Mouse (Mus musculus) erythroblast, adult 5-6 weeks (primary cell): ENCODE measurements around the gene 1190002N15Rik. TPM values are rescaled to one million over a fixed set of nuclear protein-coding genes. Genes with fewer than 3 reads are reported as not detected.

ENCODE experiments used
- ATAC-seq: replicated peaks from 2 replicates; pipeline ENCODE4 v1.8.0; 2016; ENCODE audit warnings: moderate number of reproducible peaks, mild to moderate bottlenecking, moderate TSS enrichment, inconsistent platforms; ENCODE audit not compliant: poor library complexity, low FRiP score, severe bottlenecking
- total RNA-seq, 2 experiments: library from RNA; stranded (forward) in 1 of 2; stranded (reverse) in 1 of 2; fragments of 150-400 nt in 1 of 2; fragments of 200-764, 138-1000 nt in 1 of 2; gene quantifications; 2 replicates each; pipeline versions ENCODE4 v1.2.3 to v1.2.4; 2015 to 2017; ENCODE audit warnings: low replicate concordance in 2 of 2

1190002N15Rik gene
- total RNA-seq, 2 experiments from 2014 or later, result 4.6 to 8.9 TPM

- no peak for ATAC-seq
Measured at GRCm38 (mm10) chr9:94534226-94534625, 3.7 kb downstream of the 1190002N15Rik start.

DNA sequence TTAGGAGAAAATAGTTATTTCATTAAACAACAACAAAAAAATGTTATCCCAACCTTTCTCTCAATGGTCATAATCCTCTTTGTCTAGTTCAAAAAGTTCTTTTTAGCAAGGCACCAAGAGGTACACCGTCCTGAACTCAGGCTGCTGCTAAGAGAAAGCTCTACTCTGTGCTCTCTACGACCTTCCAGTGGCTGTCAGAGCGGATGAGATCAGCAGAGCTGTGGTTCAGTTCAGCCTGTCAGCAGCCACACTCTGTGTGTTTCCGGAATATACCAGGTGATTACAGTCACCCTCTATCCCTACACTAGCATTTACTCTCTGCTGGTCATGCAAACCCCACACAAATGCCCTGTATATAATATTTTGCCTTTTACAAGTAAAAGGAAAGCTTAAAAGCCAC, 4.2 kb downstream of the 1190002N15Rik start:
- no peak for ATAC-seq

GRCm38 (mm10) chr9:94529987-94530386, 7.9 kb downstream of the 1190002N15Rik start:
- no peak for ATAC-seq

DNA sequence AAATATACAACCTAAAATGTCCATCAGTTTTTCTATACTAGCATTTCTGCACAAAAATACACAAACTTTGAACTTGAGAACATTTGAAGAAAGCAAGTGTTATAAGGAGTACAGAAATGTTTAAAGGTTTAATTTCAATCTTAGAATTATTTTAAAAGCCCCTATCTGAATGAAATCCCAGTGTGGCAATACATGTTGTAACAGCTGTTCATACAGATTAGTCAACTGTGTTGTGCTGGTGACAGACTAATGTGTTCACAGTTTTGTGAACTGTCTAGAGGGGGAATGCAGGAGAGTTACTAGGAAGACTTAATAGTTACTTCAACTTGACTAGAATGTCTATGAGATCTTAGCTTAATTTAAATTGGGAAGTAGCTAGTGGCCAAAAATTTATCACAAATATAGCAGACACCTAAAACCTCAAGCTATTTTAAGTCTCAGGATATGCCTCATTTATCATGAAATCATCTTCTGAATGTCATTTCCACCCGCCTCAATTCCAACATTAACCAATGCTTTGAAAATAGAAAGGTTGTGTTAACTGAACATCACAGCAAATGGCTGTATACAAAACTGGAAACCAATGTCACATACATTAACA, 8.6 kb downstream of the 1190002N15Rik start:
- no peak for ATAC-seq

DNA sequence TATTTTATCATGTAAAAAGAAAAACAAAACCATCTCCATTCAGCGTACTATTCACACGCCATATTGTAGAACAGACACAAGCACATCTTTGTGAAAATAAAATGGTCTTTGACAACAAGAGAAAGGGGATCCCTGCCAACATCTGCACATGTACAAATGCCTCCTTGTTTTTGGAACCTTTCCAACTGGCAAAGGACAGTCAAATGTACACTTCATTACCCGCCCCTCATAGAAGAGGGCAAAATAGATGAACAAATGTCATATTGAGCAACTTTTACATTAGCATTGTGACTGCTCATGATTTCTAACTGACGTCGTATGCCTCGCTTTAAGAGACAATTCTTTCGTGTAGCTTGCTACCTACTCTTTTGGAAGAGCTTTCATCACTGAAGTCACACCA, 11.4 kb downstream of the 1190002N15Rik start:
- no peak for ATAC-seq

DNA sequence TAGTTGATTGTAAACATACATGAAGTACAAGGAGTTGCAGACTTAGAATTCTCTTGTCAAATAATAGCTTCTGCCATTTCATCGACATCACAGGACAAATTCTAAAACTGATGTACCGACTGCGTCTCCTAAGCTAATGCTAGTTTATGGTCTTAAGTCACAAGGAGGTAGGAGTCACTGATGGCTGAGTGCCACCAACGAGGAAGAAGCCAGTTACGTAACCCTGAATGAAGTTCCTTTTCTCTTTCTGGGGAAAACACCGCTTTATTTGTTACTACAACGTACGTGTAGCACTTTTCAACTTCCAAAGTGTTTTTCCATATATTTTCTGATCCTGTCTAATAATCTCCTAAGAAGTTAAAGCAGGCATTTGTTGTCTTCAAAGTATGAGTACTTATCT, 25.6 kb downstream of the 1190002N15Rik start:
- no peak for ATAC-seq

DNA sequence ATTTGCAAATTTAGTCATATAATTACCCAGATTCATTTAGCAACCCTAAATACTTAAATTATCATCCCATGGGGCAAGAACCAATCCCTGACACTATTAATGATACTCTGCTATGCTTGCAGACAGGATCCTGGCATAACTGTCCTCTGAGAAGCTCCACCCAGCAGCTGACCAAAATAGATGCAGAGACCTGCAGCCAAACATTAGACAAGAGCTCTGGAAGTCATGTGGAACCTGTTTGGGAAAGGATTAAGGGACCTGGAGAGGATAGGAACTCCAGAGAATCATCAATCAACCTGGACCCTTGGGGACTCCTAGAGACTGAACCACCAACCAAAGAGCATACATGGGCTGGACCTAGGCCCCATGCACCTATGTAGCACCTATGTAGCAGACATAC, 26.7 kb downstream of the 1190002N15Rik start:
- no peak for ATAC-seq

DNA sequence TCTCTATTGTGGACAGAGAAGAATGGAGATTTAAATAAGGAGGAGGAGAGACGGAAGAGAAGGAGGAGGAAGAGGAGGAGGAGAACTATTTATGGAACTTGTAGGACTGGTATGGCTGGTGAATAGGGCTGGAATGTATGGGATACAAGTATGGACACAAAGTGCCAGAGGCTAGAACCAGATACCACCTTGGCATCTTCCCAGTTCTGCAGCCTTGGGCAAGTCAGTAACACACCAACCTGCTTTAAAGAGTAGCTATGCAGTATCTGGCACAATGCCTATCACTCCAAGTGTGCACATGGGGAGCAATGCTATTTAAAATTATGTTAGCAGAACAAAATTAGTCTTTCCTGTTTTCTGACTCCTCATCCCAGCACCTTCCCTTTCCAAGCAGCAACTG, 30.9 kb downstream of the 1190002N15Rik start:
- no peak for ATAC-seq

DNA sequence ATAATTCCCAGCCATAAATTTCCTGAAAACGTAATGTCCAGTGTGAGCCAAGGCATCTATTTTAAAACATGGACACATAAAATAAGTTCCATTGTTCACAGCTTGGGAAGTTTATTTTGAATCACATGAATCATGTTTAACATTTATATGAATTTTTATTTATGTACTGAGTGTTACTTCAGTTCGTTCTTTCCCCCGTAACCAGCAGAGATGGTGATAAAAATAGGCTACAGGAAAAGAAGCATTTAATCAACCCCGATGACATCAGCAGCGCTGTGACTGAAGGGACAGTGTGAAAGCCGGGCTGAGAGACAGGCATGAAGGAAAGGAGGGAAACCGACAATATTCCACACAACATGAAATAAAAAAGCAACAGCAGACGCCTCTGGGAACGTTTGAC, 46.4 kb downstream of the 1190002N15Rik start:
- no peak for ATAC-seq

- no peak for ATAC-seq
Measured at GRCm38 (mm10) chr9:94487976-94488375, 49.9 kb downstream of the 1190002N15Rik start.

GRCm38 (mm10) chr9:94483291-94483879, 54.5 kb downstream of the 1190002N15Rik start:
- no peak for ATAC-seq

GRCm38 (mm10) chr9:94482215-94482975, 55.5 kb downstream of the 1190002N15Rik start:
- ATAC-seq, result no peak

- no peak for ATAC-seq
Measured at GRCm38 (mm10) chr9:94481057-94481456, 56.8 kb downstream of the 1190002N15Rik start.

DNA sequence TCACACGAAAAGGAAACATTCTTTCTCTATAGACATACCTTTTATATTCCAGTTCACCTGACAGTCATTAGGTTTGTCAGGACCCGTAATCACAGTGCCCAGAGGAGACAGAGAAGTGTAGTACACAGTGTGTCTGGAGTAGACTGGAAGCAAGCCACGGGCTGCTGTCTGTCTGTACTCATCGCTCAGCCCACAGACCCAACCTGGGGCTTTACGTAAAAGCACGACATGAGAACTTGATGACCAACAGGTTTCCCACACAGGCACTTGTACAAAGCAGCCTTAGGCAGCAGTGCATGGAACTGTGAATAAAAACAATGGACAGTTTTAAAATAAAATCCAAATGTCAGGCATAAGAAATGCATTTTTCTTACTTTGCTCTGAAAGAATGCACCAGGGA, 58.5 kb downstream of the 1190002N15Rik start:
- no peak for ATAC-seq

GRCm38 (mm10) chr9:94478954-94479353, 58.9 kb downstream of the 1190002N15Rik start:
- no peak for ATAC-seq

GRCm38 (mm10) chr9:94475973-94476372, 61.9 kb downstream of the 1190002N15Rik start:
- ATAC-seq, result no peak

DNA sequence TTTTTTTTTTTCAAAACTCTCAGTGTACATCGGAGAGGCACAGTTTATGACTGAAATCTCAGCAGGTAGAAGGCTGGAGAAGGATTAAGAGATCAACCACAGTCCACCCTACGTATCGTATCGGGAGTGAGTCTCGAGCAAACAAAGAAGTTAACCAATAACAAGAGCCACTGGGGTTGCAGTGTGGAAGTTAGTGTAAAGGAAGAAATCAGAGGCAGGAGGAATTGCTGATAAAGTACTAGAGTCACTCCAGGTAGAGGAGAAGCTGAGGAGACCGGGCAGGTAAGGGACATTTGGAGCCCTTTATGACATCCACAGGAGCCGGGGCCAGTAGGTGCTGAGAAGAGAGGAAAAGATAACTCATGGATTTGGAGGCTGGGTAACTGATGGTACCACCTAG, 64.0 kb downstream of the 1190002N15Rik start:
- no peak for ATAC-seq

DNA sequence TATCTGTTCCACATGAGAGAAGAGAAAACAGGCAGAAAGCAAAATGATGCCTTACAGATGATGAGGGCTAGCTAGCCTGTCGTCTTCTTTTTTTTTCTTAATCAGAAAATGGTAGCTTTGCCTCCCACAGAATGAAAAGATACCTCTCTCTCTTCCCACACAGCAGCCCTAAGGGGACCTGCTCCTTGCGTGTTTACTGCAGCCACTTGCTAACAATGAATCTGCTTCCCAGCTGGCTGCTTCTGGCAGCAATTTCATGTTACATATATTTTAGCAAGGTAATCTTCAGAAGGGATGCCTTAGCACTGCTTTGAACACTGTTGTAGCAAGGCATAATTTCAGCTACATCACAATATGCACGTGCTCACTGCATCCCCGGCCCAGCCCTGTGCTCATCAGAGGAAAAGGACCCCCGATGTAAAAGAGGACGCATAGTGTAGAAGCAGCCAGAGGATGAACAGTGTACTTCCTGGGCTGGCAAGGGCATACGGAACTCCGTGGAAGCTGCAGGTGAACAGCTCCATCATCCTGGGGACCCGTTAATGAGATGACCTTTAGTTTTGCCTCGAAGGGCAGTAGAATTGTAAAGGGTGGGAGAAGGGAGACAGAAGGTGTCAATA, 64.8 kb downstream of the 1190002N15Rik start:
- no peak for ATAC-seq

DNA sequence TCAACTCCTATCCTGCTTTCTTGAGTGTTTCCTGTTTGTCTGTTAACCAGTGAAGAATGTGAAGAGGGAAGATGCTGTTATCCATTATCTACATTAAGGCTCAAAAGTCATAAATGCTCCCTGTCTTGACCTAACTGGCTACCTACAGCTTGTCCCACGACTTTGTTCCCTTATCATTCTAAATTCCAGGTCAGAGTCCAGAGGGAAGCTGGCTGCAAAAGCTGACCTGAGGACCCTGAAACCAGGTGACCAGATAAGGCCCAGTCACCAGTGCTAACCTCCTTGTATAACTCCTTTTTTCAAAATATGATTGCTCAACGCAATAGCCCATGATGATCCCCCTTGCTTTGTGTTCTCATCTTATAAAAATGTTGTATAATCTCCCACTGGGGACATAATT, 66.4 kb downstream of the 1190002N15Rik start:
- ATAC-seq, result no peak
